Mouse (Mus musculus): ENCODE results near the gene Ctso.

DNA sequence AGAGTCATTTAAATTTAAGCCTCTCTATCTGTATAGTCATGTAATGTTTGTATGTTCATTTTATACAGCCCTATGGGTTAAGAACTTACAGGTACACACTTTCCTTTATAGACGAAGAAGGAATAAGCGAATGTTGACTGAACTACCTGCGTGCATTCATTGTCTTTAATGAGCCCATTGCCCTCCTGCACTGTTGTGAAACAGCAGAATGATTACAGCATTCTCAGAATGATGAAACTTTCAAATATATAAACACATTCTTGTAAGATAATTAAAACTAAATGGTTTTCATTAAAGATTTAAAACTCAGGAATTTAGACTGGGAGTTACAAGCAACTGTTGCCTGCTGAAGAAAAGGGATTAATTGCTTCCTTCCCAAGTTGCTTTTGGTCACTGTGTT, 55.2 kb downstream of the Ctso start:
- TF ChIP-seq CTCF (IDR thresholded peaks at IDR 0.05; ENCODE audit: low read depth): no peak
- TF ChIP-seq EP300 (optimal IDR thresholded peaks at IDR 0.05): no peak
